Mouse (Mus musculus): ENCODE measurements around the gene Arsb. TPM values are rescaled to one million over a fixed set of nuclear protein-coding genes. Genes with fewer than 3 reads are reported as not detected.

Arsb gene
- polyA plus RNA-seq, 1 experiment, result 19.1 TPM

DNA sequence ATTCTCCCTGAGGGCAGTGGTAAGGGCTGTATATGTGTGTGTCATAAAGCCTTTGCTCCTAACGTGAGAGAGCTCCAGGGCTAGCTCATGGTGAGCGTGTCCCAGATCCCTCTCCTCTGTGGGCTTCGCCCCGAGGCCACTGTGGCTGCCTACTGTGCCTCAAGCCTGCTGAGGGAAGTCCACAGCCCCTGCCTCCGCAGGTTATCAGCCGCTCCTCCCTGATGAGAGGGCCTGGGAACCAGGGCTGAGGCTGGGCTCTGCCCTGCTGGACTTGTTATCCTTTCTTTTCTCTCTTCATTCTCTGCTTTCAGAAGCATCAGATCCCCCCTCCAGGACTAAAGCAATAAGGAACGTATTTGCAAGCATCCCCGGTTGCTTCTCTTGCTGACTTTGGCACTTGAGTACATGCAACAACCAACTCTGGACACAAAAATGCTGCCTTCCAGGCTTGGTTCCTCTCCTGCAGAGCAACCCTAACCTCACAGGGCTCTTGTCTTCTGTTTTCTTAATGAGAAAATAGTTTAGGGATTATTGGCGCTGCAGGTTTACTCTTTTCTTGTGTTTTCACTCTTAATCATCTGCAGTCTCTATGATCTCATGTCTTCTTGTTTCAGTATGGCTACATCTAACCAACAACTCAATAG, 45.4 kb downstream of the Arsb start:
- TF ChIP-seq CTCF (IDR thresholded peaks at IDR 0.05; ENCODE audit: borderline replicate concordance, control insufficient read depth, extremely low read depth, insufficient read depth, low read length, poor library complexity) (no peak), POLR2A (IDR thresholded peaks at IDR 0.05; ENCODE audit: control insufficient read depth, extremely low read depth, insufficient read depth, low read length, poor library complexity) (no peak)
- no peak overlapping the region for H3K27ac ChIP-seq (ENCODE audit: control insufficient read depth, insufficient read depth, low read length)
- no peak for DNase-seq
- H3K4me1 ChIP-seq (replicated peaks; ENCODE audit: control insufficient read depth, insufficient read depth, low read length), result peaks cover 12% of the 10 kb centered on the region
- H3K4me3 ChIP-seq (ENCODE audit: control insufficient read depth, insufficient read depth, low read length), result no peak overlapping the region
- no peaks in the 10 kb centered on the region for H3K27me3 ChIP-seq (ENCODE audit: control insufficient read depth, insufficient read depth, low read length)
- WGBS, result 96% methylated on average over 9 of the region's 9 CpGs
- H3K36me3 ChIP-seq (ENCODE audit: control insufficient read depth, insufficient read depth, low read length), result no peaks in the 10 kb centered on the region

DNA sequence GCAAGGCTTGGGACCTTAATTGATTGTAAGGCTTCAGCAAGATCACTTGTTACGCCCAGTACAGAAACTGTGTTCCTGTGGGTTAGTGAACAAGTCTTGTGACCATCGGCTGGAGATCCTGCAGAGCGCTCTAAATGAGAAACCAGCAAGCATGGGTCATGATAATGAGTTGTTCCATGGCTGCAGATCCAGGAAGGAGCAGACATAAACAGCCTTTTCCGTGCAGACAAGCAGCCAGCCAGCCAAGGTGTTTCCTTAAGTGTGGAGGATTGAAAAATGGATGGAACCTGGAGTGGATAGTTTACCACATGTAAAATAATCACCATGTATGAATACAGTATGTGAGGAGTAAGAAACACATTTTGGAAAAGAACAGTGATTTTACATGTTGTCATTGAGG, 48.7 kb downstream of the Arsb start:
- Histone ChIP-seq H3K36me3 (ENCODE audit: control insufficient read depth, insufficient read depth, low read length) (no peaks in the 10 kb centered on the region), H3K4me1 (replicated peaks; ENCODE audit: control insufficient read depth, insufficient read depth, low read length) (peaks cover 1% of the 10 kb centered on the region), H3K27me3 (ENCODE audit: control insufficient read depth, insufficient read depth, low read length) (no peaks in the 10 kb centered on the region), H3K27ac (ENCODE audit: control insufficient read depth, insufficient read depth, low read length) (no peak overlapping the region), H3K4me3 (ENCODE audit: control insufficient read depth, insufficient read depth, low read length) (no peak overlapping the region)
- DNase-seq, result no peak
- TF ChIP-seq CTCF (IDR thresholded peaks at IDR 0.05; ENCODE audit: borderline replicate concordance, control insufficient read depth, extremely low read depth, insufficient read depth, low read length, poor library complexity) (no peak), POLR2A (IDR thresholded peaks at IDR 0.05; ENCODE audit: control insufficient read depth, extremely low read depth, insufficient read depth, low read length, poor library complexity) (no peak)
- 95% methylated on average over 4 of the region's 4 CpGs for WGBS

DNA sequence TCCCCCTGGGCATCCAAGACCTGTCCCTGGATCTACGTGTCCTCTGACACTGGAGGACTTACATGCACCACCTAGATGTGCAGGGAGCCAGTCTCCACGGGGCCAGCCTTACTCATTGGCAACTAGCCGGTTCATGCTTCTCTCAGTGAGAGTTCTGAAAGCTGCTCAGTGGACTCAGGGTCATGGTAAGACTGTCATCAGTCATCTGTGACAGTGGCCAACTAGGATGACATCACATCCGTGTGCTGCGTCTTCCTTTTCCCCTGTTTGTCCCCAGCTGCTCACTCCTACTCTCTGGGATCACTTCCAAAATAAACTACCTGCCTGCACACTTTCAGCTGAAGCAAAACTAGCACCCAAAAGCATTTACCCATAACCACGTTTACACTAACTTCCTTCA, 50.6 kb downstream of the Arsb start:
- no peak for DNase-seq
- no peak for TF ChIP-seq CTCF (IDR thresholded peaks at IDR 0.05; ENCODE audit: borderline replicate concordance, control insufficient read depth, extremely low read depth, insufficient read depth, low read length, poor library complexity)
- TF ChIP-seq POLR2A (IDR thresholded peaks at IDR 0.05; ENCODE audit: control insufficient read depth, extremely low read depth, insufficient read depth, low read length, poor library complexity), result no peak
- 86% methylated on average over 6 of the region's 6 CpGs for WGBS
- Histone ChIP-seq H3K4me3 (ENCODE audit: control insufficient read depth, insufficient read depth, low read length) (no peak overlapping the region), H3K4me1 (replicated peaks; ENCODE audit: control insufficient read depth, insufficient read depth, low read length) (no peaks in the 10 kb centered on the region), H3K36me3 (ENCODE audit: control insufficient read depth, insufficient read depth, low read length) (no peaks in the 10 kb centered on the region), H3K27ac (ENCODE audit: control insufficient read depth, insufficient read depth, low read length) (no peak overlapping the region), H3K27me3 (ENCODE audit: control insufficient read depth, insufficient read depth, low read length) (no peaks in the 10 kb centered on the region)

DNA sequence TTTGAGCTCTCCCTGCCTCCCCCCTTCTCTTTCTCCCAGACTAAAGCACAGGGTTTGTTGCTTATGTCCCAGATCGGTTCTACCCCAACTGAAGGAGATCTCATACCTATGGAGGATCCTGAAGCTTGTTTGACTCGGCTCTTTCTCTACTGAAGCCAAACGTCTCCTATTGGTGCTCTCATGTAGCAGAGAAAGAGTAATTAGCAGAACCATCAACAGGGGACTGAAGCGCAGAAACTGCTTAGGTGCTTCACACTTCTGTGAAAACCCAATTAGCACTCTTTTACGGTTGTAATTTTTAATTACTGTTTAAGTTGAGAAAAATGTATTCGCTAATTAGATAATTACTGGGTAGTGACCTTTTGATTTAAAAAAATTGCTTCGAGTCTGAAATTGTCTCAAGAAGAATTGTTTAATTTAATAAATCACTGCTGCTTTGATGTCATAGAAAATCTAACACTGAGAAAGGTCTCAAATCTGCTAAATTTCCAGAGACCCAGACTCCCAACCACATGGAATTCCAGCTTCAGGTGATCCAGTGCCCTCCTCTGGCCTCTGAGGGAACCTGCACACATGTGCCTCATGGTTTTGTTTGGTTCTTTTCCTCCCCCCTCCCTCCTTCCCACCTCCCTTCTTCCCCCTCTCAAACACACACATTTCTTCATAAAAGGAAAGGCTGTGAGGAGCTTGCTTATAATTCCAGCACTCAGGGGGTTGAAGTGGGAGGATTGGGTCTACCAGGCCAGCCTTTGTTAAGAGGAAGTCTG, 54.5 kb downstream of the Arsb start:
- 97% methylated on average over 7 of the region's 7 CpGs for WGBS
- Histone ChIP-seq H3K4me3 (ENCODE audit: control insufficient read depth, insufficient read depth, low read length) (no peak overlapping the region), H3K27me3 (ENCODE audit: control insufficient read depth, insufficient read depth, low read length) (no peaks in the 10 kb centered on the region), H3K36me3 (ENCODE audit: control insufficient read depth, insufficient read depth, low read length) (no peaks in the 10 kb centered on the region), H3K27ac (ENCODE audit: control insufficient read depth, insufficient read depth, low read length) (no peak overlapping the region), H3K4me1 (replicated peaks; ENCODE audit: control insufficient read depth, insufficient read depth, low read length) (no peaks in the 10 kb centered on the region)
- no peak for DNase-seq
- TF ChIP-seq POLR2A (IDR thresholded peaks at IDR 0.05; ENCODE audit: control insufficient read depth, extremely low read depth, insufficient read depth, low read length, poor library complexity), result no peak

DNA sequence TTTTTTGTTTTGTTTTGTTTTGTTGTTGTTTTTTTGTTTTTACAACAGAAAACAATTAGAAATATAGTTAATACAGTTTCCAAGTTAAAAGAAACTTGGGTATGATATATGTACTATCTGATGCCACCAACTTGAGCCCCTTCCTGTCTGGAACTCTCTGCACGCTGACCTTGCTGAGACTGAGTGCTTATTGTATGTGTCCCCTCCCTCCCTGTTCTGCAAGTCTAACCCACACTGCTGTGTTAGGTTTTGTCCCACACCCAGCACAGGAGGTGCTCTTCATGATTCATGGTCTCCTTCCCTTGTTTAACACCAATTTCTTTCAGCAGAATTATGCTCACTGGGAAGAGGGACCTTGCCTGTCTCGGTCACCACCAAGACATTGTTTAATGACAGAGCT, 56.3 kb downstream of the Arsb start:
- TF ChIP-seq CTCF (IDR thresholded peaks at IDR 0.05; ENCODE audit: borderline replicate concordance, control insufficient read depth, extremely low read depth, insufficient read depth, low read length, poor library complexity) (no peak), POLR2A (IDR thresholded peaks at IDR 0.05; ENCODE audit: control insufficient read depth, extremely low read depth, insufficient read depth, low read length, poor library complexity) (no peak)
- WGBS, result 93% methylated on average over 2 of the region's 2 CpGs
- Histone ChIP-seq H3K36me3 (ENCODE audit: control insufficient read depth, insufficient read depth, low read length) (no peaks in the 10 kb centered on the region), H3K4me3 (ENCODE audit: control insufficient read depth, insufficient read depth, low read length) (no peak overlapping the region), H3K4me1 (replicated peaks; ENCODE audit: control insufficient read depth, insufficient read depth, low read length) (no peaks in the 10 kb centered on the region), H3K27me3 (ENCODE audit: control insufficient read depth, insufficient read depth, low read length) (no peaks in the 10 kb centered on the region), H3K27ac (ENCODE audit: control insufficient read depth, insufficient read depth, low read length) (no peak overlapping the region)
- no peak for DNase-seq

DNA sequence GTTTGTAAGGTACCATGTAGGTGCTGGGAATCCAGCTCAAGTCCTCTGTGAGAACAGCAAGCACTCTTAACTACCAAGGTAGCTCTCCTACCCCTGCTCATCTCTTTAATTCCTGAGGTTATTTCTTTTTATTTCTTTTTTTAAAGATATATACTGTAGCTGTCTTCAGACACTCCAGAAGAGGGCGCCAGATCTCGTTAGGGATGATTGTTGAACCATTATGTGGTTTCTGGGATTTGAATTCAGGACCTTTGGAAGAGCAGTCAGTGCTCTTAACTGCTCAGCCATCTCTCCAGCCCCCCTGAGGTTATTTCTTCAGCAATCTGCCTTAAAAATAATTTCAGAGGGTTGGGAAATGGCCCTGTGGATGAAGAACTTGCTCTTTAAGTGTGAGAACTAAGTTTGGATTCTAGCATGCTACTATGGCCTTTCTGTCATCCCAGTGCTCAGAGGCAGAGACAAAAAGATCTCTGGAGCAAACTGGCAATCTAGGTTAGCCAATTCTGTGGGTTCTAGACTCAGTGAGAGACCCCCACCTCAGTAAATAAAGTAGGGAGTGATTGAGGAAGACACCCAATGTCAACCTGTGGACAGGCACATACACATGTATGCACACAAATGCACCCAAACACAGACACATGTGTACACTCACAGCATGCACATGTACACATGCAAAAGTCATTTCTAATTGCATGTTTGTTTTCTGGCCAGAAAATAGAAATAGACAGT, 58.3 kb downstream of the Arsb start:
- Histone ChIP-seq H3K27me3 (ENCODE audit: control insufficient read depth, insufficient read depth, low read length) (no peaks in the 10 kb centered on the region), H3K36me3 (ENCODE audit: control insufficient read depth, insufficient read depth, low read length) (no peaks in the 10 kb centered on the region), H3K27ac (ENCODE audit: control insufficient read depth, insufficient read depth, low read length) (no peak overlapping the region), H3K4me1 (replicated peaks; ENCODE audit: control insufficient read depth, insufficient read depth, low read length) (no peaks in the 10 kb centered on the region), H3K4me3 (ENCODE audit: control insufficient read depth, insufficient read depth, low read length) (no peak overlapping the region)
- no peak for DNase-seq
- TF ChIP-seq CTCF (IDR thresholded peaks at IDR 0.05; ENCODE audit: borderline replicate concordance, control insufficient read depth, extremely low read depth, insufficient read depth, low read length, poor library complexity) (no peak), POLR2A (IDR thresholded peaks at IDR 0.05; ENCODE audit: control insufficient read depth, extremely low read depth, insufficient read depth, low read length, poor library complexity) (no peak)
- 74% methylated on average over 2 of the region's 2 CpGs for WGBS

Data from thymus, adult 2 months (tissue).